Mouse (Mus musculus): ENCODE results near the gene Wfdc9. TPM values are rescaled to one million over a fixed set of nuclear protein-coding genes. Genes with fewer than 3 reads are reported as not detected.

Gene Wfdc9
- not detected for polyA plus RNA-seq (2017; shearing (Covaris generic))

GRCm38 (mm10) chr2:164656483-164656882, at the start of gene Wfdc9:
TSS of gene Wfdc9 (minus strand) at chr2:164656583.

GRCm38 (mm10) chr2:164698201-164698600, 41.8 kb upstream of the Wfdc9 start, which contains the start of gene Spint4:
TSS of gene Spint4 (plus strand) at chr2:164698501.

GRCm38 (mm10) chr2:164684807-164685206, 28.4 kb upstream of the Wfdc9 start, which contains the start of gene Wfdc13:
TSS of gene Wfdc13 (plus strand) at chr2:164685107.

GRCm38 (mm10) chr2:164673987-164674386, 17.6 kb upstream of the Wfdc9 start, which contains the start of gene Wfdc11:
TSS of gene Wfdc11 (minus strand) at chr2:164674087.

GRCm38 (mm10) chr2:164655858-164656257, 525 bp downstream of the Wfdc9 start, which contains the start of gene Wfdc10:
TSS of gene Wfdc10 (plus strand) at chr2:164656046.

GRCm38 (mm10) chr2:164638696-164639095, 17.7 kb downstream of the Wfdc9 start, which contains the start of gene Wfdc16:
TSS of gene Wfdc16 (minus strand) at chr2:164638796.

GRCm38 (mm10) chr2:164613471-164613870, 42.9 kb downstream of the Wfdc9 start, which contains the start of the genes Wfdc6b and Wfdc8:
TSS of gene Wfdc6b (plus strand) at chr2:164613522.
TSS of gene Wfdc8 (minus strand) at chr2:164613626.

Other genes with a start within 250 kb of the Wfdc9 start
- gene Sdc4, start 212.7 kb downstream of the Wfdc9 start, polyA plus RNA-seq (2017; shearing (Covaris generic)), result 0.32 TPM
- gene Sys1, start 199.6 kb downstream of the Wfdc9 start, polyA plus RNA-seq (2017; shearing (Covaris generic)), result 101 TPM
- 5.4 TPM for gene Gm20458, start 195.6 kb downstream of the Wfdc9 start, polyA plus RNA-seq (2017; shearing (Covaris generic))
- not detected for gene Trp53tg5, start 182.9 kb downstream of the Wfdc9 start, polyA plus RNA-seq (2017; shearing (Covaris generic))
- gene Dbndd2, start 170.5 kb downstream of the Wfdc9 start, polyA plus RNA-seq (2017; shearing (Covaris generic)), result 0.53 TPM
- 16.2 TPM for gene Pigt, start 159.1 kb downstream of the Wfdc9 start, polyA plus RNA-seq (2017; shearing (Covaris generic))
- gene Wfdc2, start 94.2 kb downstream of the Wfdc9 start, polyA plus RNA-seq (2017; shearing (Covaris generic)), result not detected
- gene Spint3, start 83.1 kb downstream of the Wfdc9 start, polyA plus RNA-seq (2017; shearing (Covaris generic)), result not detected
- not detected for gene Wfdc6a, start 71.1 kb downstream of the Wfdc9 start, polyA plus RNA-seq (2017; shearing (Covaris generic))
- gene Eppin, start 63.0 kb downstream of the Wfdc9 start, polyA plus RNA-seq (2017; shearing (Covaris generic)), result not detected
- not detected for gene Wfdc6b, start 43.1 kb downstream of the Wfdc9 start, polyA plus RNA-seq (2017; shearing (Covaris generic))
- not detected for gene Wfdc8, start 43.0 kb downstream of the Wfdc9 start, polyA plus RNA-seq (2017; shearing (Covaris generic))
- gene Wfdc16, start 17.8 kb downstream of the Wfdc9 start, polyA plus RNA-seq (2017; shearing (Covaris generic)), result not detected
- not detected for gene Wfdc10, start 537 bp downstream of the Wfdc9 start, polyA plus RNA-seq (2017; shearing (Covaris generic))
- gene Wfdc11, start 17.5 kb upstream of the Wfdc9 start, polyA plus RNA-seq (2017; shearing (Covaris generic)), result not detected
- not detected for gene Wfdc13, start 28.5 kb upstream of the Wfdc9 start, polyA plus RNA-seq (2017; shearing (Covaris generic))
- not detected for gene Spint4, start 41.9 kb upstream of the Wfdc9 start, polyA plus RNA-seq (2017; shearing (Covaris generic))
- gene Spint5, start 58.7 kb upstream of the Wfdc9 start, polyA plus RNA-seq (2017; shearing (Covaris generic)), result not detected
- not detected for gene Wfdc3, start 89.3 kb upstream of the Wfdc9 start, polyA plus RNA-seq (2017; shearing (Covaris generic))
- 68.5 TPM for gene Dnttip1, start 89.4 kb upstream of the Wfdc9 start, polyA plus RNA-seq (2017; shearing (Covaris generic))
- 0.45 TPM for gene Ube2c, start 113.3 kb upstream of the Wfdc9 start, polyA plus RNA-seq (2017; shearing (Covaris generic))
- not detected for gene Tnnc2, start 123.4 kb upstream of the Wfdc9 start, polyA plus RNA-seq (2017; shearing (Covaris generic))
- 5.0 TPM for gene Snx21, start 129.2 kb upstream of the Wfdc9 start, polyA plus RNA-seq (2017; shearing (Covaris generic))
- gene Acot8, start 148.3 kb upstream of the Wfdc9 start, polyA plus RNA-seq (2017; shearing (Covaris generic)), result 24.1 TPM
- gene Zswim3, start 148.5 kb upstream of the Wfdc9 start, polyA plus RNA-seq (2017; shearing (Covaris generic)), result 2.2 TPM
- gene Zswim1, start 166.1 kb upstream of the Wfdc9 start, polyA plus RNA-seq (2017; shearing (Covaris generic)), result 21.6 TPM
- gene Spata25, start 172.0 kb upstream of the Wfdc9 start, polyA plus RNA-seq (2017; shearing (Covaris generic)), result not detected
- gene Ctsa, start 176.3 kb upstream of the Wfdc9 start, polyA plus RNA-seq (2017; shearing (Covaris generic)), result 109 TPM
- 1.9 TPM for gene Neurl2, start 176.9 kb upstream of the Wfdc9 start, polyA plus RNA-seq (2017; shearing (Covaris generic))
- gene Pltp, start 201.1 kb upstream of the Wfdc9 start, polyA plus RNA-seq (2017; shearing (Covaris generic)), result 0.31 TPM
- 160 TPM for gene Pcif1, start 222.7 kb upstream of the Wfdc9 start, polyA plus RNA-seq (2017; shearing (Covaris generic))

Data from naive thymus-derived CD4-positive, alpha-beta T cell, adult 5 months (primary cell).